Mouse (Mus musculus) kidney, postnatal 0 days (tissue): ENCODE measurements at regions not wholly inside any gene's neighbourhood (a gene's known extent, or its start where the extent isn't known, plus 50 kb on each side); places are given as distances from the start of the nearest gene placed in this dataset.

Experiments used
- ATAC-seq: fragments of 200-750 bp; cut with Nextera tagmentation; replicated peaks from 2 replicates; pipeline ENCODE4 v1.8.0; 2017; ENCODE audit warnings: low read depth, moderate number of reproducible peaks, moderate TSS enrichment, moderate library complexity; ENCODE audit not compliant: low FRiP score
- DNase-seq: peaks from one replicate; pipeline ENCODE4 v3.0.0-alpha.2; 2016; ENCODE audit warnings: low spot score
- H3K27ac ChIP-seq: fragments of 300-500 bp; sonication (generic); 2 replicates; pipeline ENCODE4 v1.5.1; 2014; ENCODE audit warnings: mild to moderate bottlenecking
- H3K27me3 ChIP-seq: fragments of 300-500 bp; sonication (generic); 2 replicates; pipeline ENCODE4 v1.6.1; 2014; ENCODE audit warnings: low read length, mixed read lengths; ENCODE audit not compliant: insufficient read depth
- H3K36me3 ChIP-seq: fragments of 300-500 bp; sonication (generic); 2 replicates; pipeline ENCODE4 v1.6.1; 2014; ENCODE audit warnings: low read length, mixed read lengths; ENCODE audit not compliant: insufficient read depth
- H3K4me1 ChIP-seq: fragments of 300-500 bp; sonication (generic); replicated peaks from 2 replicates; pipeline ENCODE4 v1.6.1; 2014; ENCODE audit warnings: antibody characterized with exemption, low read length, mixed read lengths; ENCODE audit not compliant: insufficient read depth
- H3K4me2 ChIP-seq: fragments of 300-500 bp; sonication (generic); 2 replicates; pipeline ENCODE4 v1.6.1; 2014; ENCODE audit warnings: mild to moderate bottlenecking, low read length, moderate library complexity, mixed read lengths
- H3K4me3 ChIP-seq: fragments of 300-500 bp; sonication (generic); replicated peaks from 2 replicates; pipeline ENCODE4 v1.5.1; 2014; ENCODE audit warnings: low read depth, low read length
- H3K9ac ChIP-seq: fragments of 300-500 bp; sonication (generic); 2 replicates; pipeline ENCODE4 v1.6.1; 2014; ENCODE audit warnings: low read depth, low read length
- H3K9me3 ChIP-seq: fragments of 300-500 bp; sonication (generic); replicated peaks from 2 replicates; pipeline ENCODE4 v1.6.1; 2016; ENCODE audit warnings: low read length, inconsistent platforms, mixed read lengths
- CTCF ChIP-seq: IDR thresholded peaks from 2 replicates; pipeline ENCODE4 v1.5.1; 2016; ENCODE audit warnings: antibody characterized with exemption, low read depth, mild to moderate bottlenecking, moderate library complexity
- WGBS: fragments of 180-500 bp; shearing (Covaris S2); extraction: QIAGEN DNeasy Blood & Tissue Kit; methylation state at CpG from one replicate; pipeline ENCODE4 v1.1.7; 2014; 5-methylcytosine and 5-hydroxymethylcytosine counted together

- Histone ChIP-seq H3K9me3 (no peaks in the 10 kb centered on the region), H3K4me3 (no peak overlapping the region), H3K27me3 (no peaks in the 10 kb centered on the region), H3K9ac (no peak overlapping the region), H3K36me3 (no peaks in the 10 kb centered on the region), H3K27ac (no peak overlapping the region), H3K4me1 (no peaks in the 10 kb centered on the region), H3K4me2 (no peak overlapping the region)
- DNase-seq, result no peak
- TF ChIP-seq CTCF, result no peak
- no peak for ATAC-seq
- 84% methylated on average over 5 of the region's 5 CpGs for WGBS
Observed at GRCm38 (mm10) chr14:68367696-68368095, 926.4 kb downstream of the Synb start.

- no peak for DNase-seq
- ATAC-seq, result no peak
- Histone ChIP-seq H3K27ac (no peak overlapping the region), H3K9me3 (no peaks in the 10 kb centered on the region), H3K4me1 (no peaks in the 10 kb centered on the region), H3K4me2 (no peak overlapping the region), H3K36me3 (no peaks in the 10 kb centered on the region), H3K4me3 (no peak overlapping the region), H3K27me3 (no peaks in the 10 kb centered on the region), H3K9ac (no peak overlapping the region)
- 75% methylated on average over 2 of the region's 2 CpGs for WGBS
- TF ChIP-seq CTCF, result no peak
Observed at GRCm38 (mm10) chr14:68363892-68364291, 930.2 kb downstream of the Synb start.

GRCm38 (mm10) chr14:68361998-68362397 lies 932.1 kb downstream of the Synb start:
- no peak overlapping the region for H3K4me3 ChIP-seq
- no peak overlapping the region for H3K9ac ChIP-seq
- DNase-seq, result no peak
- no peak for TF ChIP-seq CTCF
- H3K9me3 ChIP-seq, result no peaks in the 10 kb centered on the region
- H3K27ac ChIP-seq, result no peak overlapping the region
- no peak for ATAC-seq
- no peak overlapping the region for H3K4me2 ChIP-seq
- no peaks in the 10 kb centered on the region for H3K27me3 ChIP-seq
- H3K4me1 ChIP-seq, result no peaks in the 10 kb centered on the region
- WGBS, result 56% methylated on average over 7 of the region's 7 CpGs
- no peaks in the 10 kb centered on the region for H3K36me3 ChIP-seq

DNA sequence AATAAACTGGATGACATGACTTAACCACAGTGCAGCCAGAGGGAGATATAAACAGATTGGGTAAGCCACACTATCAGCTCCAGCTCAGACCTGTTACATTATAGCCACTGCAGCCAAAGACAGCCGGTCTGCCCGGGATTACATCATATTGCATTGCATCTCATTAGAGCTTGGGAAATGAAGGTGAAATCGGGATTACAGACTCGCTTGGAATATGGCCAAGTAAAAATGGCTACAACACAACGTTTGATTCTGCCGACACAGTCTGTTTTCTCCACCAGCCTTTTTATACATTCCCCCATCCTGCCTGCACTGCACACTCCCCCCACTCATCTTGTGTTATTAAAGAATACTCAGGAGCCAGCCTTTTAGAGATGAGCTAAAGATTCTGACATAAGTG lies 932.6 kb downstream of the Synb start:
- Histone ChIP-seq H3K4me3 (no peak overlapping the region), H3K4me2 (no peak overlapping the region), H3K9me3 (no peaks in the 10 kb centered on the region), H3K36me3 (no peaks in the 10 kb centered on the region), H3K27ac (no peak overlapping the region), H3K9ac (no peak overlapping the region), H3K27me3 (no peaks in the 10 kb centered on the region), H3K4me1 (no peaks in the 10 kb centered on the region)
- DNase-seq (no peak), ATAC-seq (no peak)
- WGBS, result 73% methylated on average over 6 of the region's 6 CpGs
- no peak for TF ChIP-seq CTCF

DNA sequence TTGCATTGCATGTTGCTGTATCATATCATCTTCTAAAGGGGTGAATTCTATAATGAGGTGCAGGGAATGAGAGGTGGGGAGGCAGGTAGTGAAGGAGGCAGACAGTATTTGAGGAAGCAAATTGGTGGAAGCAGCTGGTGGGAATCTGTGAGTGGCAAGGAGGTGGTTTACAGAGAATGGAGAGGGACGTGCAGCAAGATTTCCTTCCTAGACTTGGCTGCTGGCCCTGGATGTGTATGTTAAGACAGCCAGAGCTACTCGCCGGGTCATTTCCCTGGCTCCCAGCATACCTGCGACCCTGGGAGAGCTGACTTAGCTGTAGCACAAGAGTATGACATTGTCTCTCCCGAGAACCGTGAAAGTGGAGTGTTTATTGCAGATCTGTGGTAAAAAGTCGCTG lies 937.7 kb downstream of the Synb start:
- ATAC-seq (no peak), DNase-seq (no peak)
- Histone ChIP-seq H3K27ac (no peak overlapping the region), H3K4me2 (no peak overlapping the region), H3K4me1 (no peaks in the 10 kb centered on the region), H3K9ac (no peak overlapping the region), H3K9me3 (no peaks in the 10 kb centered on the region), H3K4me3 (no peak overlapping the region), H3K27me3 (no peaks in the 10 kb centered on the region), H3K36me3 (no peaks in the 10 kb centered on the region)
- TF ChIP-seq CTCF, result no peak
- WGBS, result 68% methylated on average over 7 of the region's 7 CpGs

- Histone ChIP-seq H3K4me1 (no peaks in the 10 kb centered on the region), H3K27me3 (no peaks in the 10 kb centered on the region), H3K9me3 (no peaks in the 10 kb centered on the region), H3K4me2 (no peak overlapping the region), H3K27ac (no peak overlapping the region), H3K4me3 (no peak overlapping the region), H3K9ac (no peak overlapping the region), H3K36me3 (no peaks in the 10 kb centered on the region)
- ATAC-seq (no peak), DNase-seq (no peak)
- WGBS, result 68% methylated on average over 8 of the region's 8 CpGs
- TF ChIP-seq CTCF, result no peak
Observed at GRCm38 (mm10) chr14:68355462-68355905, 938.6 kb downstream of the Synb start.

- H3K4me2 ChIP-seq, result no peak overlapping the region
- no peak overlapping the region for H3K4me3 ChIP-seq
- TF ChIP-seq CTCF, result no peak
- WGBS, result 61% methylated on average over 4 of the region's 4 CpGs
- no peaks in the 10 kb centered on the region for H3K4me1 ChIP-seq
- H3K36me3 ChIP-seq, result no peaks in the 10 kb centered on the region
- H3K9me3 ChIP-seq, result no peaks in the 10 kb centered on the region
- no peaks in the 10 kb centered on the region for H3K27me3 ChIP-seq
- no peak overlapping the region for H3K9ac ChIP-seq
- no peak for ATAC-seq
- H3K27ac ChIP-seq, result no peak overlapping the region
- peak; percentile 10 for DNase-seq
Observed at GRCm38 (mm10) chr14:68345527-68345926, 948.6 kb downstream of the Synb start.
